Mouse (Mus musculus) spleen, adult 2 months (tissue): Measurements from ENCODE around the gene Cds1. TPM values are rescaled to one million over a fixed set of nuclear protein-coding genes. Genes with fewer than 3 reads are reported as not detected.

Experiments used
- DNase-seq, 2 experiments: peaks; one replicate each; pipeline versions ENCODE4 v3.0.0 to v3.0.0-alpha.2; 2012 to 2021; ENCODE audit warnings: low spot score in 2 of 2, low read depth in 1 of 2
- H3K27ac ChIP-seq: fragments of 200-500 bp; 2 replicates; pipeline ENCODE4 v1.5.1; 2012; ENCODE audit warnings: low read length, inconsistent platforms; ENCODE audit not compliant: insufficient read depth
- H3K27me3 ChIP-seq: fragments of 200-500 bp; 2 replicates; pipeline ENCODE4 v1.6.1; 2012; ENCODE audit warnings: mild to moderate bottlenecking, moderate library complexity, low read length, inconsistent platforms; ENCODE audit not compliant: control insufficient read depth, insufficient read depth
- H3K36me3 ChIP-seq: fragments of 200-500 bp; 2 replicates; pipeline ENCODE4 v1.6.1; 2012; ENCODE audit warnings: mild to moderate bottlenecking, low read length, inconsistent platforms; ENCODE audit not compliant: control insufficient read depth, insufficient read depth
- H3K4me1 ChIP-seq: fragments of 200-500 bp; 2 replicates; pipeline ENCODE4 v1.6.1; 2011; ENCODE audit warnings: inconsistent platforms; ENCODE audit not compliant: control insufficient read depth, insufficient read depth, insufficient read length
- H3K4me3 ChIP-seq: fragments of 200-500 bp; 2 replicates; pipeline ENCODE4 v1.5.1; 2011; ENCODE audit warnings: mild to moderate bottlenecking, inconsistent platforms; ENCODE audit not compliant: insufficient read depth, insufficient read length; ENCODE audit errors: extremely low read depth
- CTCF ChIP-seq: fragments of 200-500 bp; IDR thresholded peaks from 2 replicates; pipeline ENCODE4 v1.5.1; 2011; ENCODE audit warnings: mild to moderate bottlenecking, inconsistent platforms; ENCODE audit not compliant: insufficient read depth, insufficient read length, insufficient replicate concordance; ENCODE audit errors: extremely low read depth
- POLR2A ChIP-seq: fragments of 200-500 bp; IDR thresholded peaks from 2 replicates; pipeline ENCODE4 v1.6.1; 2011; ENCODE audit warnings: low read depth, low read length, inconsistent platforms
- WGBS: fragments of 180-500 bp; shearing (Covaris S2); methylation state at CpG from one replicate; pipeline ENCODE4 v1.1.7; 2018; 5-methylcytosine and 5-hydroxymethylcytosine counted together
- polyA plus RNA-seq: library from polyadenylated mRNA; depleted of rRNA; stranded (reverse); fragments of >200 nt; gene quantifications from 2 replicates; pipeline ENCODE4 v1.2.3, GENCODE M21; 2012

Gene Cds1
- polyA plus RNA-seq, 1 experiment = 1.7 TPM

- H3K4me1 ChIP-seq = no peaks in the 10 kb centered on the region
- no peak for DNase-seq
- no peak for TF ChIP-seq POLR2A
- no peak for TF ChIP-seq CTCF
- H3K27me3 ChIP-seq = no peaks in the 10 kb centered on the region
- peaks cover 3% of the 10 kb centered on the region; the same call in 1 of the 2 replicates for H3K36me3 ChIP-seq
- no peak overlapping the region for H3K27ac ChIP-seq
- H3K4me3 ChIP-seq = no peak overlapping the region
- WGBS = 94% methylated on average over 11 of the region's 11 CpGs
Observed at GRCm38 (mm10) chr5:101854100-101854499, 89.2 kb downstream of the Cds1 start.

GRCm38 (mm10) chr5:101854667-101855066 lies 89.7 kb downstream of the Cds1 start:
- TF ChIP-seq CTCF (no peak), POLR2A (no peak)
- no peak for DNase-seq
- Histone ChIP-seq H3K36me3 (peaks cover 3% of the 10 kb centered on the region; the same call in 1 of the 2 replicates), H3K4me1 (no peaks in the 10 kb centered on the region), H3K4me3 (no peak overlapping the region), H3K27me3 (no peaks in the 10 kb centered on the region), H3K27ac (no peak overlapping the region)
- WGBS = 88% methylated on average over 7 of the region's 7 CpGs

GRCm38 (mm10) chr5:101855475-101855874 lies 90.5 kb downstream of the Cds1 start:
- no peak for TF ChIP-seq POLR2A
- no peak for TF ChIP-seq CTCF
- 90% methylated on average over 16 of the region's 16 CpGs for WGBS
- DNase-seq = no peak
- H3K27me3 ChIP-seq = no peaks in the 10 kb centered on the region
- H3K4me3 ChIP-seq = no peak overlapping the region
- no peaks in the 10 kb centered on the region for H3K4me1 ChIP-seq
- peaks cover 3% of the 10 kb centered on the region; the same call in 1 of the 2 replicates for H3K36me3 ChIP-seq
- H3K27ac ChIP-seq = no peak overlapping the region

GRCm38 (mm10) chr5:101858891-101859436 lies 94.0 kb downstream of the Cds1 start:
- TF ChIP-seq CTCF (no peak), POLR2A (no peak)
- Histone ChIP-seq H3K36me3 (peaks cover 3% of the 10 kb centered on the region; the same call in 1 of the 2 replicates), H3K4me1 (no peaks in the 10 kb centered on the region), H3K4me3 (no peak overlapping the region), H3K27ac (no peak overlapping the region), H3K27me3 (no peaks in the 10 kb centered on the region)
- WGBS = 92% methylated on average over 10 of the region's 10 CpGs
- DNase-seq = no peak

GRCm38 (mm10) chr5:101861786-101862571 lies 97.0 kb downstream of the Cds1 start:
- no peak overlapping the region for H3K27ac ChIP-seq
- no peak for DNase-seq

GRCm38 (mm10) chr5:101862651-101863050 lies 97.7 kb downstream of the Cds1 start:
- TF ChIP-seq POLR2A (no peak), CTCF (no peak)
- no peaks in the 10 kb centered on the region for H3K4me1 ChIP-seq
- H3K4me3 ChIP-seq = no peak overlapping the region
- no peak for DNase-seq
- no peak overlapping the region for H3K27ac ChIP-seq
- WGBS = 92% methylated on average over 8 of the region's 8 CpGs
- H3K36me3 ChIP-seq = no peaks in the 10 kb centered on the region
- no peaks in the 10 kb centered on the region for H3K27me3 ChIP-seq

More at GRCm38 (mm10) chr5:101861786-101862571, 97.0 kb downstream of the Cds1 start:
- no peaks in the 10 kb centered on the region for H3K36me3 ChIP-seq
- WGBS = 91% methylated on average over 18 of the region's 18 CpGs
- TF ChIP-seq POLR2A (no peak), CTCF (no peak)
- no peaks in the 10 kb centered on the region for H3K27me3 ChIP-seq
- H3K4me1 ChIP-seq = no peaks in the 10 kb centered on the region
- no peak overlapping the region for H3K4me3 ChIP-seq

GRCm38 (mm10) chr5:101863946-101864345 lies 99.0 kb downstream of the Cds1 start:
- Histone ChIP-seq H3K36me3 (no peaks in the 10 kb centered on the region), H3K27me3 (no peaks in the 10 kb centered on the region), H3K4me1 (no peaks in the 10 kb centered on the region), H3K27ac (no peak overlapping the region), H3K4me3 (no peak overlapping the region)
- 36% methylated on average over 6 of the region's 6 CpGs for WGBS
- DNase-seq = no peak
- TF ChIP-seq CTCF = no peak
- no peak for TF ChIP-seq POLR2A
